Mouse (Mus musculus) lung, adult 2 months (tissue): ENCODE measurements around the gene Heyl.

Experiments
- CTCF ChIP-seq: fragments of 200-500 bp; IDR thresholded peaks from 2 replicates; pipeline ENCODE4 v1.5.1; 2011; ENCODE audit warnings: mild to moderate bottlenecking, low read length, control low read depth; ENCODE audit not compliant: insufficient read depth
- POLR2A ChIP-seq: fragments of 200-500 bp; IDR thresholded peaks from 2 replicates; pipeline ENCODE4 v1.6.1; 2011; ENCODE audit warnings: low read depth, mild to moderate bottlenecking, control low read depth, low read length, borderline replicate concordance; ENCODE audit errors: extremely low read depth

- TF ChIP-seq POLR2A: peak; percentile 18; the same call in 1 of the 2 replicates
- no peak for TF ChIP-seq CTCF
Measured at GRCm38 (mm10) chr4:123237386-123238266, 4.3 kb downstream of the Heyl start.
